Mouse (Mus musculus) MEL (cell line): ENCODE results near the gene Myf5. TPM values are rescaled to one million over a fixed set of nuclear protein-coding genes. Genes with fewer than 3 reads are reported as not detected.

Source experiments
- DNase-seq: peaks from one replicate; pipeline ENCODE4 v3.0.0; 2011; ENCODE audit warnings: low read depth, low spot score
- H3K27ac ChIP-seq: 2 replicates; pipeline ENCODE4 v1.5.1; 2012; ENCODE audit warnings: low read depth, mild to moderate bottlenecking, control low read depth, low read length, moderate library complexity; ENCODE audit not compliant: control insufficient read depth
- H3K27me3 ChIP-seq, 2 experiments: fragments of 150-350 bp in 1 of 2; sonication (generic) in 1 of 2; 2 replicates each; pipeline ENCODE4 v1.6.1; 2012; ENCODE audit warnings: low read length in 2 of 2, mild to moderate bottlenecking in 2 of 2, improper control_type of control experiment in 1 of 2, moderate library complexity in 1 of 2; ENCODE audit not compliant: insufficient read depth in 2 of 2, control insufficient read depth in 1 of 2
- H3K36me3 ChIP-seq, 2 experiments: 2 replicates each; pipeline ENCODE4 v1.6.1; 2012 to 2014; ENCODE audit warnings: low read length in 2 of 2, improper control_type of control experiment in 1 of 2, inconsistent platforms in 1 of 2, mild to moderate bottlenecking in 1 of 2; ENCODE audit not compliant: insufficient read depth in 2 of 2, control insufficient read depth in 1 of 2
- H3K4me1 ChIP-seq, 2 experiments: fragments of 150-350 bp in 1 of 2; sonication (generic) in 1 of 2; 2 replicates each; pipeline ENCODE4 v1.6.1; 2012; ENCODE audit warnings: low read length in 2 of 2, improper control_type of control experiment in 1 of 2, mild to moderate bottlenecking in 1 of 2; ENCODE audit not compliant: insufficient read depth in 2 of 2, control insufficient read depth in 1 of 2
- H3K4me3 ChIP-seq, 2 experiments: fragments of 150-350 bp in 1 of 2; sonication (generic) in 1 of 2; 2 replicates each; pipeline ENCODE4 v1.5.1; 2012; ENCODE audit warnings: low read depth in 2 of 2, low read length in 2 of 2, mild to moderate bottlenecking in 2 of 2, moderate library complexity in 2 of 2, control low read depth in 1 of 2, improper control_type of control experiment in 1 of 2; ENCODE audit not compliant: control insufficient read depth in 1 of 2, insufficient read depth in 1 of 2
- H3K79me2 ChIP-seq: 2 replicates; pipeline ENCODE4 v1.6.1; 2012; ENCODE audit warnings: mild to moderate bottlenecking, low read length, moderate library complexity; ENCODE audit not compliant: control insufficient read depth, poor library complexity, insufficient read depth
- H3K9ac ChIP-seq: 2 replicates; pipeline ENCODE4 v1.6.1; 2012; ENCODE audit warnings: low read depth, mild to moderate bottlenecking, control low read depth, low read length, moderate library complexity; ENCODE audit not compliant: control insufficient read depth, poor library complexity, severe bottlenecking
- H3K9me3 ChIP-seq: fragments of 150-350 bp; sonication (generic); replicated peaks from 2 replicates; pipeline ENCODE4 v1.6.1; 2012; ENCODE audit warnings: mild to moderate bottlenecking, low read length, improper control_type of control experiment, moderate library complexity; ENCODE audit not compliant: insufficient read depth
- CHD1 ChIP-seq: IDR thresholded peaks from 2 replicates; pipeline ENCODE4 v1.6.1; 2012; ENCODE audit warnings: low read depth, mild to moderate bottlenecking, inconsistent platforms, low read length, improper control_type of control experiment
- CHD2 ChIP-seq: IDR thresholded peaks from 2 replicates; pipeline ENCODE4 v1.6.1; 2011; ENCODE audit warnings: low read length, improper control_type of control experiment
- CTCF ChIP-seq, 3 experiments: IDR thresholded peaks in 2 of 3; conservative IDR thresholded peaks in 1 of 3; 2 replicates each; pipeline ENCODE4 v1.5.1; 2011 to 2012; ENCODE audit warnings: low read length in 3 of 3, low read depth in 2 of 3, mild to moderate bottlenecking in 2 of 3, improper control_type of control experiment in 1 of 3, inconsistent platforms in 1 of 3, mixed read lengths in 1 of 3, moderate library complexity in 1 of 3; ENCODE audit not compliant: control insufficient read depth in 1 of 3, insufficient read depth in 1 of 3, poor library complexity in 1 of 3, severe bottlenecking in 1 of 3
- E2F4 ChIP-seq: IDR thresholded peaks from 2 replicates; pipeline ENCODE4 v1.6.1; 2011; ENCODE audit warnings: low read depth, low read length, improper control_type of control experiment, borderline replicate concordance
- ELF1 ChIP-seq: IDR thresholded peaks from 2 replicates; pipeline ENCODE4 v1.6.1; 2014; ENCODE audit warnings: low read depth, mild to moderate bottlenecking, inconsistent platforms, low read length, improper control_type of control experiment, moderate library complexity
- ETS1 ChIP-seq: IDR thresholded peaks from 2 replicates; pipeline ENCODE4 v1.6.1; 2012; ENCODE audit warnings: low read depth, mild to moderate bottlenecking, inconsistent platforms, low read length, improper control_type of control experiment, moderate library complexity
- GATA1 ChIP-seq: IDR thresholded peaks from 2 replicates; pipeline ENCODE4 v1.6.1; 2011; ENCODE audit warnings: low read depth, low read length, improper control_type of control experiment
- JUND ChIP-seq: IDR thresholded peaks from 2 replicates; pipeline ENCODE4 v1.6.1; 2011; ENCODE audit warnings: low read depth, mild to moderate bottlenecking, improper control_type of control experiment, low read length
- KAT2A ChIP-seq: conservative IDR thresholded peaks from 2 replicates; pipeline ENCODE4 v1.6.1; 2012; ENCODE audit warnings: low read depth, low read length, improper control_type of control experiment, inconsistent platforms
- MAFK ChIP-seq: IDR thresholded peaks from 2 replicates; pipeline ENCODE4 v1.6.1; 2011; ENCODE audit warnings: low read depth, mild to moderate bottlenecking, low read length, improper control_type of control experiment, borderline replicate concordance
- MXI1 ChIP-seq: IDR thresholded peaks from 2 replicates; pipeline ENCODE4 v1.6.1; 2011; ENCODE audit warnings: mild to moderate bottlenecking, low read depth, low read length, improper control_type of control experiment
- MYB ChIP-seq: IDR thresholded peaks from 2 replicates; pipeline ENCODE4 v1.6.1; 2011; ENCODE audit warnings: mild to moderate bottlenecking, low read depth, low read length, improper control_type of control experiment
- NELFE ChIP-seq: IDR thresholded peaks from 2 replicates; pipeline ENCODE4 v1.6.1; 2011; ENCODE audit warnings: low read depth, low read length, improper control_type of control experiment
- RAD21 ChIP-seq: IDR thresholded peaks from 2 replicates; pipeline ENCODE4 v1.6.1; 2011; ENCODE audit warnings: mild to moderate bottlenecking, low read depth, low read length, improper control_type of control experiment
- SMC3 ChIP-seq: IDR thresholded peaks from 2 replicates; pipeline ENCODE4 v1.6.1; 2011; ENCODE audit warnings: low read depth, low read length, improper control_type of control experiment
- TBP ChIP-seq: IDR thresholded peaks from 2 replicates; pipeline ENCODE4 v1.8.0; 2011; ENCODE audit warnings: low read depth, low read length, improper control_type of control experiment
- TCF12 ChIP-seq: IDR thresholded peaks from 2 replicates; pipeline ENCODE4 v1.6.1; 2014; ENCODE audit warnings: low read depth, mild to moderate bottlenecking, inconsistent platforms, low read length, improper control_type of control experiment, moderate library complexity
- UBTF ChIP-seq: IDR thresholded peaks from 2 replicates; pipeline ENCODE4 v1.6.1; 2012; ENCODE audit warnings: low read depth, mild to moderate bottlenecking, inconsistent platforms, low read length, improper control_type of control experiment, moderate library complexity, borderline replicate concordance; ENCODE audit not compliant: insufficient read depth
- USF1 ChIP-seq: IDR thresholded peaks from 2 replicates; pipeline ENCODE4 v1.6.1; 2014; ENCODE audit warnings: low read depth, mild to moderate bottlenecking, inconsistent platforms, low read length, improper control_type of control experiment, moderate library complexity
- ZC3H11A ChIP-seq: IDR thresholded peaks from 2 replicates; pipeline ENCODE4 v1.6.1; 2012; ENCODE audit warnings: low read depth, mild to moderate bottlenecking, inconsistent platforms, low read length, improper control_type of control experiment
- ZKSCAN1 ChIP-seq: IDR thresholded peaks from 2 replicates; pipeline ENCODE4 v1.6.1; 2012; ENCODE audit warnings: low read depth, mild to moderate bottlenecking, inconsistent platforms, low read length, improper control_type of control experiment, moderate library complexity
- ZMIZ1 ChIP-seq: IDR thresholded peaks from 2 replicates; pipeline ENCODE4 v1.6.1; 2012; ENCODE audit warnings: low read depth, mild to moderate bottlenecking, inconsistent platforms, low read length, improper control_type of control experiment, moderate library complexity
- ZNF384 ChIP-seq: IDR thresholded peaks from 2 replicates; pipeline ENCODE4 v1.6.1; 2012; ENCODE audit warnings: low read depth, mild to moderate bottlenecking, inconsistent platforms, low read length, improper control_type of control experiment
- polyA plus RNA-seq, 2 experiments: library from polyadenylated mRNA; stranded (reverse) in 1 of 2; unstranded in 1 of 2; fragments of >175 nt in 1 of 2; fragments of >200 nt in 1 of 2; gene quantifications; 2 replicates each; pipeline versions ENCODE4 v1.2.1 to v1.2.4; 2012; ENCODE audit warnings: low replicate concordance in 2 of 2, low read depth in 1 of 2; ENCODE audit not compliant: insufficient read length in 2 of 2, insufficient read depth in 1 of 2, missing spikeins in 1 of 2
- total RNA-seq: library from RNA; depleted of rRNA; stranded (reverse); fragments of 300-350 nt; gene quantifications from 2 replicates; pipeline ENCODE4 v1.2.3, GENCODE M21; 2012

The Myf5 gene
- total and polyA plus RNA-seq, 3 experiments: not detected

- Histone ChIP-seq H3K27ac (no peak overlapping the region), H3K9me3 (no peaks in the 10 kb centered on the region), H3K4me3 (no peak overlapping the region), H3K9ac (no peak overlapping the region), H3K79me2 (no peaks in the 10 kb centered on the region), H3K4me1 (no peaks in the 10 kb centered on the region), H3K27me3 (no peaks in the 10 kb centered on the region), H3K36me3 (no peaks in the 10 kb centered on the region)
- TF ChIP-seq E2F4: no peak
- TF ChIP-seq GATA1: no peak
- no peak for TF ChIP-seq ZKSCAN1
- no peak for TF ChIP-seq RAD21
- TF ChIP-seq NELFE: no peak
- no peak for TF ChIP-seq SMC3
- no peak for TF ChIP-seq TCF12
- TF ChIP-seq ZMIZ1: no peak
- no peak for TF ChIP-seq JUND
- TF ChIP-seq TBP: no peak
- no peak for TF ChIP-seq ETS1
- no peak for TF ChIP-seq UBTF
- no peak for TF ChIP-seq CHD2
- no peak for TF ChIP-seq ELF1
- TF ChIP-seq ZC3H11A: no peak
- TF ChIP-seq KAT2A: no peak
- TF ChIP-seq MYB: no peak
- no peak for TF ChIP-seq CTCF (IDR thresholded peaks at IDR 0.05 in 2 of 3, conservative IDR thresholded peaks at IDR 0.05 in 1 of 3; ENCODE audit: control insufficient read depth in 1 of 3, insufficient read depth in 1 of 3, low read depth in 2 of 3, low read length in 3 of 3, poor library complexity in 1 of 3, severe bottlenecking in 1 of 3)
- no peak for TF ChIP-seq USF1
- no peak for TF ChIP-seq CHD1
- no peak for DNase-seq
Observed at GRCm38 (mm10) chr10:107471712-107472111, 14.2 kb downstream of the Myf5 start.

- no peak for TF ChIP-seq UBTF
- no peak for TF ChIP-seq KAT2A
- TF ChIP-seq ZNF384: no peak
- no peak for TF ChIP-seq ETS1
- TF ChIP-seq GATA1: no peak
- TF ChIP-seq TBP: no peak
- TF ChIP-seq MXI1: no peak
- no peak for TF ChIP-seq MAFK
- Histone ChIP-seq H3K9me3 (no peaks in the 10 kb centered on the region), H3K9ac (no peak overlapping the region), H3K36me3 (no peaks in the 10 kb centered on the region), H3K27me3 (no peaks in the 10 kb centered on the region), H3K4me3 (no peak overlapping the region), H3K27ac (no peak overlapping the region), H3K4me1 (no peaks in the 10 kb centered on the region), H3K79me2 (no peaks in the 10 kb centered on the region)
- no peak for DNase-seq
Observed at GRCm38 (mm10) chr10:107467819-107468218, 18.1 kb downstream of the Myf5 start.
